Mouse (Mus musculus) MEL (cell line): ENCODE measurements around the gene Ddit4. TPM values are rescaled to one million over a fixed set of nuclear protein-coding genes. Genes with fewer than 3 reads are reported as not detected.

ENCODE experiments used
- DNase-seq: peaks from one replicate; pipeline ENCODE4 v3.0.0; 2011; ENCODE audit warnings: low read depth, low spot score
- H3K27ac ChIP-seq: 2 replicates; pipeline ENCODE4 v1.5.1; 2012; ENCODE audit warnings: low read depth, mild to moderate bottlenecking, control low read depth, low read length, moderate library complexity; ENCODE audit not compliant: control insufficient read depth
- H3K27me3 ChIP-seq, 2 experiments: fragments of 150-350 bp in 1 of 2; sonication (generic) in 1 of 2; 2 replicates each; pipeline ENCODE4 v1.6.1; 2012; ENCODE audit warnings: low read length in 2 of 2, mild to moderate bottlenecking in 2 of 2, improper control_type of control experiment in 1 of 2, moderate library complexity in 1 of 2; ENCODE audit not compliant: insufficient read depth in 2 of 2, control insufficient read depth in 1 of 2
- H3K36me3 ChIP-seq, 2 experiments: 2 replicates each; pipeline ENCODE4 v1.6.1; 2012 to 2014; ENCODE audit warnings: low read length in 2 of 2, improper control_type of control experiment in 1 of 2, inconsistent platforms in 1 of 2, mild to moderate bottlenecking in 1 of 2; ENCODE audit not compliant: insufficient read depth in 2 of 2, control insufficient read depth in 1 of 2
- H3K4me1 ChIP-seq, 2 experiments: fragments of 150-350 bp in 1 of 2; sonication (generic) in 1 of 2; 2 replicates each; pipeline ENCODE4 v1.6.1; 2012; ENCODE audit warnings: low read length in 2 of 2, improper control_type of control experiment in 1 of 2, mild to moderate bottlenecking in 1 of 2; ENCODE audit not compliant: insufficient read depth in 2 of 2, control insufficient read depth in 1 of 2
- H3K4me3 ChIP-seq, 2 experiments: fragments of 150-350 bp in 1 of 2; sonication (generic) in 1 of 2; 2 replicates each; pipeline ENCODE4 v1.5.1; 2012; ENCODE audit warnings: low read depth in 2 of 2, low read length in 2 of 2, mild to moderate bottlenecking in 2 of 2, moderate library complexity in 2 of 2, control low read depth in 1 of 2, improper control_type of control experiment in 1 of 2; ENCODE audit not compliant: control insufficient read depth in 1 of 2, insufficient read depth in 1 of 2
- H3K79me2 ChIP-seq: 2 replicates; pipeline ENCODE4 v1.6.1; 2012; ENCODE audit warnings: mild to moderate bottlenecking, low read length, moderate library complexity; ENCODE audit not compliant: control insufficient read depth, poor library complexity, insufficient read depth
- H3K9ac ChIP-seq: 2 replicates; pipeline ENCODE4 v1.6.1; 2012; ENCODE audit warnings: low read depth, mild to moderate bottlenecking, control low read depth, low read length, moderate library complexity; ENCODE audit not compliant: control insufficient read depth, poor library complexity, severe bottlenecking
- H3K9me3 ChIP-seq: fragments of 150-350 bp; sonication (generic); replicated peaks from 2 replicates; pipeline ENCODE4 v1.6.1; 2012; ENCODE audit warnings: mild to moderate bottlenecking, low read length, improper control_type of control experiment, moderate library complexity; ENCODE audit not compliant: insufficient read depth
- BHLHE40 ChIP-seq: IDR thresholded peaks from 2 replicates; pipeline ENCODE4 v1.6.1; 2012; ENCODE audit warnings: low read depth, mild to moderate bottlenecking, inconsistent platforms, low read length, improper control_type of control experiment, borderline replicate concordance
- CHD2 ChIP-seq: IDR thresholded peaks from 2 replicates; pipeline ENCODE4 v1.6.1; 2011; ENCODE audit warnings: low read length, improper control_type of control experiment
- ETS1 ChIP-seq: IDR thresholded peaks from 2 replicates; pipeline ENCODE4 v1.6.1; 2012; ENCODE audit warnings: low read depth, mild to moderate bottlenecking, inconsistent platforms, low read length, improper control_type of control experiment, moderate library complexity
- GABPA ChIP-seq: IDR thresholded peaks from 2 replicates; pipeline ENCODE4 v1.6.1; 2012; ENCODE audit warnings: low read depth, mild to moderate bottlenecking, inconsistent platforms, low read length, improper control_type of control experiment, moderate library complexity
- GATA1 ChIP-seq: IDR thresholded peaks from 2 replicates; pipeline ENCODE4 v1.6.1; 2011; ENCODE audit warnings: low read depth, low read length, improper control_type of control experiment
- HCFC1 ChIP-seq: IDR thresholded peaks from 2 replicates; pipeline ENCODE4 v1.6.1; 2012; ENCODE audit warnings: low read depth, mild to moderate bottlenecking, inconsistent platforms, low read length, improper control_type of control experiment, moderate library complexity
- KAT2A ChIP-seq: conservative IDR thresholded peaks from 2 replicates; pipeline ENCODE4 v1.6.1; 2012; ENCODE audit warnings: low read depth, low read length, improper control_type of control experiment, inconsistent platforms
- MAFK ChIP-seq: IDR thresholded peaks from 2 replicates; pipeline ENCODE4 v1.6.1; 2011; ENCODE audit warnings: low read depth, mild to moderate bottlenecking, low read length, improper control_type of control experiment, borderline replicate concordance
- MEF2A ChIP-seq: IDR thresholded peaks from 2 replicates; pipeline ENCODE4 v1.6.1; 2014; ENCODE audit warnings: low read depth, mild to moderate bottlenecking, inconsistent platforms, low read length, improper control_type of control experiment; ENCODE audit not compliant: poor library complexity, insufficient replicate concordance, severe bottlenecking; ENCODE audit errors: extremely low read depth
- MXI1 ChIP-seq: IDR thresholded peaks from 2 replicates; pipeline ENCODE4 v1.6.1; 2011; ENCODE audit warnings: mild to moderate bottlenecking, low read depth, low read length, improper control_type of control experiment
- MYC ChIP-seq: IDR thresholded peaks from 2 replicates; pipeline ENCODE4 v1.6.1; 2011; ENCODE audit warnings: low read depth, mild to moderate bottlenecking, low read length, improper control_type of control experiment, moderate library complexity
- NELFE ChIP-seq: IDR thresholded peaks from 2 replicates; pipeline ENCODE4 v1.6.1; 2011; ENCODE audit warnings: low read depth, low read length, improper control_type of control experiment
- NRF1 ChIP-seq: IDR thresholded peaks from 2 replicates; pipeline ENCODE4 v1.6.1; 2014; ENCODE audit warnings: low read depth, mild to moderate bottlenecking, inconsistent platforms, low read length, improper control_type of control experiment, moderate library complexity; ENCODE audit not compliant: poor library complexity, insufficient read depth, severe bottlenecking
- POLR2A ChIP-seq, 2 experiments: IDR thresholded peaks; 2 replicates each; pipeline ENCODE4 v1.6.1; 2011 to 2012; ENCODE audit warnings: low read length in 2 of 2, mild to moderate bottlenecking in 2 of 2, control low read depth in 1 of 2, improper control_type of control experiment in 1 of 2, low read depth in 1 of 2, moderate library complexity in 1 of 2; ENCODE audit not compliant: control insufficient read depth in 1 of 2, insufficient read depth in 1 of 2, poor library complexity in 1 of 2
- RAD21 ChIP-seq: IDR thresholded peaks from 2 replicates; pipeline ENCODE4 v1.6.1; 2011; ENCODE audit warnings: mild to moderate bottlenecking, low read depth, low read length, improper control_type of control experiment
- RCOR1 ChIP-seq: IDR thresholded peaks from 2 replicates; pipeline ENCODE4 v1.6.1; 2012; ENCODE audit warnings: low read depth, mild to moderate bottlenecking, inconsistent platforms, low read length, improper control_type of control experiment
- SMC3 ChIP-seq: IDR thresholded peaks from 2 replicates; pipeline ENCODE4 v1.6.1; 2011; ENCODE audit warnings: low read depth, low read length, improper control_type of control experiment
- UBTF ChIP-seq: IDR thresholded peaks from 2 replicates; pipeline ENCODE4 v1.6.1; 2012; ENCODE audit warnings: low read depth, mild to moderate bottlenecking, inconsistent platforms, low read length, improper control_type of control experiment, moderate library complexity, borderline replicate concordance; ENCODE audit not compliant: insufficient read depth
- USF1 ChIP-seq: IDR thresholded peaks from 2 replicates; pipeline ENCODE4 v1.6.1; 2014; ENCODE audit warnings: low read depth, mild to moderate bottlenecking, inconsistent platforms, low read length, improper control_type of control experiment, moderate library complexity
- USF2 ChIP-seq, 2 experiments: IDR thresholded peaks; 2 replicates each; pipeline ENCODE4 v1.6.1; 2011 to 2012; ENCODE audit warnings: improper control_type of control experiment in 2 of 2, low read length in 2 of 2, borderline replicate concordance in 1 of 2, inconsistent platforms in 1 of 2, low read depth in 1 of 2, mild to moderate bottlenecking in 1 of 2; ENCODE audit not compliant: insufficient read depth in 1 of 2
- ZKSCAN1 ChIP-seq: IDR thresholded peaks from 2 replicates; pipeline ENCODE4 v1.6.1; 2012; ENCODE audit warnings: low read depth, mild to moderate bottlenecking, inconsistent platforms, low read length, improper control_type of control experiment, moderate library complexity
- ZMIZ1 ChIP-seq: IDR thresholded peaks from 2 replicates; pipeline ENCODE4 v1.6.1; 2012; ENCODE audit warnings: low read depth, mild to moderate bottlenecking, inconsistent platforms, low read length, improper control_type of control experiment, moderate library complexity
- ZNF384 ChIP-seq: IDR thresholded peaks from 2 replicates; pipeline ENCODE4 v1.6.1; 2012; ENCODE audit warnings: low read depth, mild to moderate bottlenecking, inconsistent platforms, low read length, improper control_type of control experiment
- polyA plus RNA-seq, 2 experiments: library from polyadenylated mRNA; stranded (reverse) in 1 of 2; unstranded in 1 of 2; fragments of >175 nt in 1 of 2; fragments of >200 nt in 1 of 2; gene quantifications; 2 replicates each; pipeline versions ENCODE4 v1.2.1 to v1.2.4; 2012; ENCODE audit warnings: low replicate concordance in 2 of 2, low read depth in 1 of 2; ENCODE audit not compliant: insufficient read length in 2 of 2, insufficient read depth in 1 of 2, missing spikeins in 1 of 2
- total RNA-seq: library from RNA; depleted of rRNA; stranded (reverse); fragments of 300-350 nt; gene quantifications from 2 replicates; pipeline ENCODE4 v1.2.3, GENCODE M21; 2012

The Ddit4 gene
- total and polyA plus RNA-seq, 3 experiments, result 2.6 to 11.6 TPM; not detected in 1

DNA sequence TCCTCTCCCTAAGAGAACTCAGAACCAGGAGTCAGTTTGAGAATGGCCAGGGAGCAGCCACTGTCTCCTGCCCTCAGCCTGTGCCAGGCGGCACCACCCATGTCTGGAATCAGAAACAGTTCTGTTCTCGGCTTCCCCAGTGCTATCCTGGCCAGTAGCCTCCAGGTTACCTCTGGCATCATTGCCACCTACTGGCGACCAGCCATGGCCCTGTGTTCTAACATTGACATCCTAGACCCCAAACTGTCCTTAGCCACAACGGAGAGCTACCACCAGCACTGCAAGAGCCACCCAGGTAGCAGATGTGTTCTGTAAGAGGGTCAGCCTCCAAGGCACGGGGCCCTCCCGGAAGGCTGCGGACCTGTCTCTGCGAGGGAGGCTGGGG is 49.0 kb downstream of the Ddit4 start:
- H3K9ac ChIP-seq, result no peak overlapping the region
- no peaks in the 10 kb centered on the region for H3K27me3 ChIP-seq
- H3K79me2 ChIP-seq, result no peaks in the 10 kb centered on the region
- no peak overlapping the region for H3K4me3 ChIP-seq
- no peak overlapping the region for H3K27ac ChIP-seq
- peaks cover 0 to 12% of the 10 kb centered on the region in 2 experiments; a peak in 2 of 4 replicates for H3K36me3 ChIP-seq
- no peak for TF ChIP-seq ZMIZ1
- no peak for TF ChIP-seq MEF2A
- TF ChIP-seq ZKSCAN1, result no peak
- no peak for TF ChIP-seq POLR2A (IDR thresholded peaks at IDR 0.05; ENCODE audit: control insufficient read depth in 1 of 2, insufficient read depth in 1 of 2, low read depth in 1 of 2, low read length in 2 of 2, poor library complexity in 1 of 2)
- no peak for TF ChIP-seq GABPA
- no peak for TF ChIP-seq USF2 (IDR thresholded peaks at IDR 0.05; ENCODE audit: borderline replicate concordance in 1 of 2, insufficient read depth in 1 of 2, low read depth in 1 of 2, low read length in 2 of 2)
- no peak for TF ChIP-seq HCFC1
- no peak for TF ChIP-seq RAD21
- TF ChIP-seq CHD2, result no peak
- no peak for TF ChIP-seq GATA1
- no peak for TF ChIP-seq NRF1
- no peak for TF ChIP-seq NELFE
- no peak for TF ChIP-seq RCOR1
- no peak for TF ChIP-seq BHLHE40
- no peak for TF ChIP-seq MYC
- TF ChIP-seq SMC3, result no peak
- no peak for TF ChIP-seq UBTF
- TF ChIP-seq KAT2A, result no peak
- TF ChIP-seq ZNF384, result no peak
- TF ChIP-seq USF1, result no peak
- H3K4me1 ChIP-seq, result peaks cover 7 to 8% of the 10 kb centered on the region in 2 experiments; a peak in 3 of 4 replicates
- no peak for DNase-seq
- H3K9me3 ChIP-seq, result no peaks in the 10 kb centered on the region

DNA sequence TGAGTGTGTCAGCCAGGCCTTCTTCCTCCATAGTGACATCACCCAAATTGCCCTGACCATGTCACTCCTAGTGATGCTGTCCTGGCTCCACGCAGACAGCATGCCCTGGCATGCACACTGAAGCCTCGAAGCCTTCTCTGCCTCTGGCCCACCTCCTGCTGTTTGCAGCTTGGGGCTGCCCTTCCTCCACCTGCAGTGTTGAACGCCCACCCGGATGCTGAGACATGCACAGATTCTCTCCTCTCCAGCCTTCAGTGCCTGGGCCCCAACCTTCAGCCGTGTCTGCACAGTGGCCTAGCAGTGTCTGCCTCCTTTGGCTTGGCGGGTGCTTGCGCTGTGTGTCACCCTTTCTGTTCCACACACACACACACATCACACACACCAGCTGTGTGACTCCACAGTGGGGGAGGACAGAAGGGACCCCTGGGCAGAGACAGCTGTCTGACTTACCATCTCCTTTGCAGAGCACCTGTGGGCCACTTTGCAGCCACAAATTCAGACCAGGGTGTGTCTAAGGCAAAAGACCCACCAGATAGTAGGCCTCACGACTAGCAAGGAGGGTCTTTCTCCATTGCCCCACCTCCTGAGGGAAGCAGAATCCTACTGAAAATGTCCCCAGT is 49.5 kb downstream of the Ddit4 start:
- no peak overlapping the region for H3K9ac ChIP-seq
- TF ChIP-seq ETS1 (no peak), MAFK (no peak), NRF1 (no peak), KAT2A (no peak), GABPA (no peak), MXI1 (no peak), RCOR1 (no peak), CHD2 (no peak), UBTF (no peak)
- H3K27me3 ChIP-seq, result no peaks in the 10 kb centered on the region
- peaks cover 3 to 5% of the 10 kb centered on the region in 2 experiments; a peak in 3 of 4 replicates for H3K4me1 ChIP-seq
- no peaks in the 10 kb centered on the region for H3K79me2 ChIP-seq
- no peaks in the 10 kb centered on the region for H3K9me3 ChIP-seq
- no peak for DNase-seq
- H3K36me3 ChIP-seq, result peaks cover 0 to 7% of the 10 kb centered on the region in 2 experiments; a peak in 2 of 4 replicates
- no peak overlapping the region for H3K27ac ChIP-seq
- no peak overlapping the region for H3K4me3 ChIP-seq
